Mouse (Mus musculus): ENCODE results near the gene Rprd1b. TPM values are rescaled to one million over a fixed set of nuclear protein-coding genes. Genes with fewer than 3 reads are reported as not detected.

The Rprd1b gene
- 10 to 100 TPM; 23.7 to 26.6 TPM for total RNA-seq (2023)

DNA sequence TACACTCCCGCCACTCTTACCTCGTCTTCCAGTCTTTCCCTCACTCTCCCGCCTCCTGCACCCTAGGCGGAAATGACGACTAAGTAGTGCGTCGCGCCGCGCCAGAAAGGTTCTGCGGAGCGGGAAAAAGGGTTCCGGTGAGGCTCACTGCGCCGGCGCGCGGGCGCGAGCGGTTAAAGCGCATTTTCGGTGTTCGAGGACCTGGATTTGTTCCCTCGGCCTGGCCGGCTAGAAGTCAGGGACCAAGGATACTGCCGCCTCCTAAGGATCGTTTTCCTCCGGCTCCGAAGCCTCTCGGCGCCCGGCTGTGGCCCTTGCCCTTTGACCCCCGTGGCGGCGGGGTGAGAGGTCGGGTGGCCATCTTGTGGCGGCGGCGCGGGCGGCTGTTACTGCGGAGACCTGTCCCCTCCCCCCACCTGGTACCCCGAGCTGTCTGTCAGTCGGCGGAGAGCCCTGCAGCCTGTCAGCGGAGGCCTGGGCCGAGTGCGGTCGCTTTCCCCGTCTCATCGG lies at the start of gene Rprd1b, which contains the start of gene Tti1:
Gene Rprd1b, plus strand, starts transcription at position 144 of the 510 bp plus-strand sequence.
Gene Tti1, minus strand, starts transcription at position 80 of the 510 bp plus-strand sequence.

DNA sequence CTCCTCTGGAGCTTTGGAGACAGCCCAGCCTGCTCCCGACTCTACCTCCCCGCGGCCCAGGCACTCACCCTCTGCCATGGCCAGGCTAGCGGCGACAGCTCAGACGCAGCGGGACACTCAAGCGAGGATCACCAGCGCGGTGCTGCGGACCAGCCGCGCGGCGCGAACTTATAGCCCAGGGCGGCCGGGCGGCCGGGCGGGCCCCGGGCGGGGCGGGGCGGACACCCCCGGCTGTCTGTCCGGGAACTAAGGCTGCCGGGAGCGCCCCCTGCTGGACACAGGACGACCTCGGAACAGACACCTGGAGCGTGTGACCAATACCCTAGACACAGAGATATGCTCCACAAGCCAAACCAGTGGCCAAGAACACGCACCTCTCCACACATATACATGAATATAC lies 117.9 kb downstream of the Rprd1b start, which contains the start of gene Tgm2:
Gene Tgm2, minus strand, starts transcription at position 214 of the 400 bp plus-strand sequence.

Other genes starting within 250 kb of the Rprd1b start
- gene Vstm2l, start 113.8 kb upstream of the Rprd1b start, total RNA-seq (2023), result not detected
- gene Tti1, start 64 bp upstream of the Rprd1b start, total RNA-seq (2023), result 10 to 100 TPM; 25.0 to 26.5 TPM
- gene Tgm2, start 117.9 kb downstream of the Rprd1b start, total RNA-seq (2023), result 10 to 100 TPM; 15.3 to 19.2 TPM
- not detected for gene D630003M21Rik, start 200.7 kb downstream of the Rprd1b start, total RNA-seq (2023)
- gene Bpi, start 229.6 kb downstream of the Rprd1b start, total RNA-seq (2023), result not detected